Mouse (Mus musculus) stomach, postnatal 0 days (tissue): ENCODE measurements around the gene Gm44805. TPM values are rescaled to one million over a fixed set of nuclear protein-coding genes. Genes with fewer than 3 reads are reported as not detected.
A peak's percentile ranks its signal among the peaks of the same experiment; 100 is the strongest.
"Not testable (repeated sequence)": the region's sequence is repeated elsewhere in the genome, so short reads cannot be mapped to it uniquely, and the experiment has no call there.

Experiments
- ATAC-seq: fragments of 200-750 bp; cut with Nextera tagmentation; 2 replicates; pipeline ENCODE4 v1.8.0; 2017; ENCODE audit not compliant: low FRiP score, low TSS enrichment
- DNase-seq: peaks from one replicate; pipeline ENCODE4 v3.0.0-alpha.2; 2016; ENCODE audit warnings: low spot score
- H3K27ac ChIP-seq: fragments of 300-500 bp; sonication (generic); replicated peaks from 2 replicates; pipeline ENCODE4 v1.5.1; 2014; ENCODE audit warnings: mild to moderate bottlenecking, control low read depth
- H3K27me3 ChIP-seq: fragments of 300-500 bp; sonication (generic); 2 replicates; pipeline ENCODE4 v1.6.1; 2014; ENCODE audit warnings: low read length; ENCODE audit not compliant: control insufficient read depth, insufficient read depth
- H3K36me3 ChIP-seq: fragments of 300-500 bp; sonication (generic); 2 replicates; pipeline ENCODE4 v1.6.1; 2014; ENCODE audit warnings: low read length, mixed read lengths; ENCODE audit not compliant: control insufficient read depth, insufficient read depth
- H3K4me1 ChIP-seq: fragments of 300-500 bp; sonication (generic); replicated peaks from 2 replicates; pipeline ENCODE4 v1.6.1; 2014; ENCODE audit warnings: antibody characterized with exemption; ENCODE audit not compliant: control insufficient read depth, insufficient read depth
- H3K4me2 ChIP-seq: fragments of 300-500 bp; sonication (generic); replicated peaks from 2 replicates; pipeline ENCODE4 v1.6.1; 2014; ENCODE audit warnings: low read depth, mild to moderate bottlenecking, control low read depth, moderate library complexity
- H3K4me3 ChIP-seq: fragments of 300-500 bp; sonication (generic); 2 replicates; pipeline ENCODE4 v1.5.1; 2014; ENCODE audit warnings: low read depth, low read length, control low read depth
- H3K9ac ChIP-seq: fragments of 300-500 bp; sonication (generic); 2 replicates; pipeline ENCODE4 v1.6.1; 2014; ENCODE audit warnings: mild to moderate bottlenecking, low read length, control low read depth, mixed read lengths
- H3K9me3 ChIP-seq: fragments of 300-500 bp; sonication (generic); 2 replicates; pipeline ENCODE4 v1.6.1; 2016; ENCODE audit warnings: low read length; ENCODE audit not compliant: control insufficient read depth
- CTCF ChIP-seq: IDR thresholded peaks from 2 replicates; pipeline ENCODE4 v1.5.1; 2016; ENCODE audit warnings: antibody characterized with exemption, low read depth, mild to moderate bottlenecking, moderate library complexity
- EP300 ChIP-seq: optimal IDR thresholded peaks from 2 replicates; pipeline ENCODE3; 2016; ENCODE audit warnings: antibody characterized with exemption
- WGBS: fragments of 180-500 bp; shearing (Covaris S2); extraction: QIAGEN DNeasy Blood & Tissue Kit; methylation state at CpG from one replicate; pipeline ENCODE4 v1.1.7; 2014; 5-methylcytosine and 5-hydroxymethylcytosine counted together
- polyA plus RNA-seq: library from polyadenylated mRNA; unstranded; fragments of >200 nt; fragmentation: Nextera tagmentation; extraction: Ambion mirVana; gene quantifications from 2 replicates; pipeline ENCODE4 v1.2.1, GENCODE M21; 2015

Gene Gm44805
- polyA plus RNA-seq, 1 experiment from 2014 or later: not detected

GRCm38 (mm10) chr7:19693421-19693820 is 12.2 kb upstream of the Gm44805 start:
- peak; percentile 50 for DNase-seq
- no peaks in the 10 kb centered on the region for H3K36me3 ChIP-seq
- H3K27me3 ChIP-seq: no peaks in the 10 kb centered on the region
- no peaks in the 10 kb centered on the region for H3K9me3 ChIP-seq
- H3K27ac ChIP-seq: no peak overlapping the region
- TF ChIP-seq EP300 (no peak), CTCF (no peak)
- H3K4me3 ChIP-seq: no peak overlapping the region
- H3K9ac ChIP-seq: no peak overlapping the region
- peak; percentile 27; the same call in 1 of the 2 replicates for ATAC-seq
- H3K4me2 ChIP-seq: no peak overlapping the region
- WGBS: 28% methylated on average over 10 of the region's 10 CpGs
- peaks cover under 1% of the 10 kb centered on the region; the same call in 1 of the 2 replicates for H3K4me1 ChIP-seq

GRCm38 (mm10) chr7:19691873-19692865 is 10.9 kb upstream of the Gm44805 start, which contains the start of gene Apoc1:
Gene Apoc1, minus strand, starts transcription at chr7:19692660.
- Histone ChIP-seq H3K4me3 (no peak within 1 kb of the TSS), H3K9me3 (no peaks in the 10 kb centered on the region), H3K9ac (no peak within 1 kb of the TSS), H3K27me3 (no peaks in the 10 kb centered on the region), H3K27ac (peak within 1 kb of the TSS; percentile 45; the same call in 1 of the 2 replicates), H3K4me2 (peak within 1 kb of the TSS; percentile 11; the same call in 1 of the 2 replicates), H3K36me3 (no peaks in the 10 kb centered on the region), H3K4me1 (no peaks in the 10 kb centered on the region; the same call in 1 of the 2 replicates)
- ATAC-seq: no peak
- 55% methylated on average over 27 of the region's 28 CpGs for WGBS
- no peak for DNase-seq
- TF ChIP-seq EP300 (no peak), CTCF (no peak)

GRCm38 (mm10) chr7:19691434-19691833 is 10.2 kb upstream of the Gm44805 start:
- TF ChIP-seq CTCF (no peak), EP300 (no peak)
- no peak for ATAC-seq
- H3K4me2 ChIP-seq: no peak overlapping the region; the same call in 1 of the 2 replicates
- H3K9me3 ChIP-seq: no peaks in the 10 kb centered on the region
- H3K27me3 ChIP-seq: no peaks in the 10 kb centered on the region
- WGBS: 68% methylated on average over 6 of the region's 6 CpGs
- no peaks in the 10 kb centered on the region for H3K36me3 ChIP-seq
- no peak overlapping the region for H3K4me3 ChIP-seq
- H3K27ac ChIP-seq: peak overlapping the region; percentile 45; the same call in 1 of the 2 replicates
- DNase-seq: no peak
- H3K9ac ChIP-seq: no peak overlapping the region
- no peaks in the 10 kb centered on the region; the same call in 1 of the 2 replicates for H3K4me1 ChIP-seq

- Histone ChIP-seq H3K9ac (no peak overlapping the region), H3K4me1 (no peaks in the 10 kb centered on the region; the same call in 1 of the 2 replicates), H3K4me3 (no peak overlapping the region), H3K36me3 (no peaks in the 10 kb centered on the region), H3K27ac (no peak overlapping the region), H3K9me3 (no peaks in the 10 kb centered on the region), H3K27me3 (no peaks in the 10 kb centered on the region), H3K4me2 (no peak overlapping the region)
- DNase-seq: no peak
- no peak for ATAC-seq
- TF ChIP-seq EP300: no peak
- no peak for TF ChIP-seq CTCF
- WGBS: 84% methylated on average over 4 of the region's 4 CpGs
These were observed 9.6 kb upstream of the Gm44805 start for GRCm38 (mm10) chr7:19690845-19691244.

- DNase-seq (no peak), ATAC-seq (no peak)
- H3K4me1 ChIP-seq: no peaks in the 10 kb centered on the region; the same call in 1 of the 2 replicates
- no peak overlapping the region for H3K4me2 ChIP-seq
- no peaks in the 10 kb centered on the region for H3K27me3 ChIP-seq
- no peak for TF ChIP-seq EP300
- no peak overlapping the region for H3K9ac ChIP-seq
- H3K9me3 ChIP-seq: no peaks in the 10 kb centered on the region
- no peak overlapping the region for H3K4me3 ChIP-seq
- WGBS: 85% methylated on average over 2 of the region's 2 CpGs
- no peak overlapping the region for H3K27ac ChIP-seq
- H3K36me3 ChIP-seq: no peaks in the 10 kb centered on the region
These were observed 7.4 kb upstream of the Gm44805 start for GRCm38 (mm10) chr7:19688611-19689010.

GRCm38 (mm10) chr7:19688101-19688500 is 6.9 kb upstream of the Gm44805 start:
- no peak overlapping the region for H3K4me3 ChIP-seq
- H3K4me2 ChIP-seq: no peak overlapping the region
- no peaks in the 10 kb centered on the region for H3K9me3 ChIP-seq
- no peaks in the 10 kb centered on the region for H3K27me3 ChIP-seq
- no peak for DNase-seq
- 93% methylated on average over 10 of the region's 10 CpGs for WGBS
- H3K36me3 ChIP-seq: no peaks in the 10 kb centered on the region
- H3K4me1 ChIP-seq: no peaks in the 10 kb centered on the region
- H3K9ac ChIP-seq: no peak overlapping the region
- H3K27ac ChIP-seq: no peak overlapping the region
- no peak for TF ChIP-seq CTCF
- TF ChIP-seq EP300: no peak
- no peak for ATAC-seq

GRCm38 (mm10) chr7:19686927-19687583 is 5.8 kb upstream of the Gm44805 start:
- 48% methylated on average over 8 of the region's 8 CpGs for WGBS
- ATAC-seq: 0 out of 2 replicates have a peak, but pooled peaks have one; percentile 8

More at GRCm38 (mm10) chr7:19686927-19687583, 5.8 kb upstream of the Gm44805 start:
- H3K27me3 ChIP-seq, H3K4me2 ChIP-seq, H3K4me1 ChIP-seq, H3K36me3 ChIP-seq, DNase-seq, H3K4me3 ChIP-seq, H3K9ac ChIP-seq, H3K27ac ChIP-seq, H3K9me3 ChIP-seq: not testable (repeated sequence)
